Mouse (Mus musculus): Measurements from ENCODE around the gene Trak1.

The Trak1 gene

DNA sequence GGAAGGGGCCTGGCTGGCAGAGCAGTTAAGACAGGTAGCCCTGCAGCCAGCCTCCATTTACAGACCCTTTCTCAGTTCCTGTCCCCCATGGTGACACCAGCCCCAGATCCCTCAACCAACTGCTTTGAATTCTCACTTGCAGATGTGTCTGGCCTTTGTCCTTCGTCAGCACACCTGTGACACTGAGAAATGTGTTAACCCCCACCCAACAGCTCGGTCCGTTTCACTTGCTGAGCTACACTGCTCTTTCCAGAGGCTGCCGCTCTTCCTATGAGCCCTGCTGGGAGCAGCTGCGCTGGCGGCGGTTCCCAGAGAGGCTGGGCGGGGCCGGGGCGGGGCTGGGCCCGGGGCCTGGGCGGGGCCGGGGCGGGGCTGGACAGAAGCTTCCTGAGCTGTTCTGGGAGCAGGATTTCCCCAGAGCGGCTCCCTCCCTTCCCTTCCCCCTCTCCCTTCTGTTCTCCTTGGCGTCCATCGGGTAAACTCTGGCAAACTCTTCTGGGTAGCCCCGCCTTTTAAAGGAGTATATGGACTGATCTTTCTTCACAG is 74.1 kb downstream of the Trak1 start:
- peak; percentile 86 for DNase-seq (ENCODE audit: low read depth, low spot score)

DNA sequence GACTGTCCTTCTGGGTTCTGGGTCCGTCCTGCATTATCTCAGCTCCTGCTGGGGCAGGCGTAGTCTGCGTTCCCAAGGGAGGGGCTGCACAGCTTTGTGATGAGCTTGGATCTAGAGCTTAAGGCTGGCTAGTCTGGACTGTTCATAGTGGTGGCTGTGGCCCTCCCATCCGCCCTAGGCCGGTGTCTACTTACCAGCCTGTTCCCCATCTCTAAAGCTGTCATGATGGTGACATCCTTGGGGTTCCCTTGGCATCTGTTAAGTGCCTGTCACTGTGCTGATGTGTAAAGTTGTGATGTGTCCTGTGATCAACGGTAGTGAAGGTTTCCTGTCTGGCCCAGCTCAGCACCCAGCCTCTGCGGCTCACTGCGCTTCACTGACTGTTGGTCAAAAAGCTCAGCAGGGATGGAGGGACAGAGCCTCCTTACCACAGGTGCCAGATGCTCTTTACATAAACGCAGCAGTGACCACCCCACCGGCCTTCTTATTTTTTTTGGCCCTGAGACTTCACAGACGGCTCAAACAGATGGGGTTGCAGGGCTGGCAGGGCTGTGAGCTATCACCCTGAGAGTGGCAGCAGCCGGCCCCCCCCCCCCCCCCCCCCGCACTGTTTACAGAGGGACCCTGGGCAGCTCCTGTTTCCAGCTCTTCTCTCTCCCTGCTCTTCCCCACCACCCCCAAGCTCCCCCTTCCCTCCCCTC is 74.8 kb downstream of the Trak1 start:
- DNase-seq (ENCODE audit: low read depth, low spot score) = peak; percentile 90

DNA sequence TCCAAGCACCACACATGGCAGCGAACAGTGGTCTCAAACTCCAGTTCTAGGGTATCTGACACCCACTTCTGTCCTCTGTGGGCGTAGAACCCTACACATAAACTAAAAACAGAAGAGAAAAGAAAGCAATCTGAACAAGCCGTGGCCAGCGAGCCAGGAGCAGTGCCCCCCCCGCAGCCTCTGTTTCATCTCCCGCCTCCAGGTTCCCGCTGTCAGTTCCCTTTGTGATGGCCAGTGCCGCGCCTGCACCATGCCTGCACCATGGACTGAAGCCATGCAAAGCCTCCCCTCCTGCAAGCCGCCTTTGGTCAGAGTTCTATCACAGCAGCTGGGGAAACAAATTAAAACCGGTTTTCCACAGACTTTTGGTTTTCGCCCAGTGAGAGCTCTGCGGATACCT is 75.8 kb downstream of the Trak1 start:
- no peak for DNase-seq (ENCODE audit: low read depth, low spot score)

DNA sequence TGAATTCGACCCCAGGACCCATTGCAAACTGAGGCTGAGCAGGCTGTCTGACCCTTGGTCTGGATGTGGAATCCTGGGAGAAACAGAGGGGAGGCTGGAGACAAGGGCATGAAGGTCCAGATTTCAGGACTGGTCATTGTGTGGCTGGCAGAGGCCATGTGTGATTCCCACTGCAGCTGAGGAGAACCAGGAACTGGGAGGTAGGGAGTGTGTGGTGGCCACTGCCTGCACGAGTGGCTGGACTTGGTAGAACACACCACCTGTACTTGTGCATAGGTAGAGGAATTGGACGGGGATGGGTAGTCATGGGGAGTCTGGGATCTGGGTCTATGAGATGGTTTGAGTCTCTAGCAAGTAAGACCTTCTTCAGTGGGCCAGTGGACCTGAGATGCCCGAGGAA is 76.2 kb downstream of the Trak1 start:
- DNase-seq (ENCODE audit: low read depth, low spot score) = no peak

DNA sequence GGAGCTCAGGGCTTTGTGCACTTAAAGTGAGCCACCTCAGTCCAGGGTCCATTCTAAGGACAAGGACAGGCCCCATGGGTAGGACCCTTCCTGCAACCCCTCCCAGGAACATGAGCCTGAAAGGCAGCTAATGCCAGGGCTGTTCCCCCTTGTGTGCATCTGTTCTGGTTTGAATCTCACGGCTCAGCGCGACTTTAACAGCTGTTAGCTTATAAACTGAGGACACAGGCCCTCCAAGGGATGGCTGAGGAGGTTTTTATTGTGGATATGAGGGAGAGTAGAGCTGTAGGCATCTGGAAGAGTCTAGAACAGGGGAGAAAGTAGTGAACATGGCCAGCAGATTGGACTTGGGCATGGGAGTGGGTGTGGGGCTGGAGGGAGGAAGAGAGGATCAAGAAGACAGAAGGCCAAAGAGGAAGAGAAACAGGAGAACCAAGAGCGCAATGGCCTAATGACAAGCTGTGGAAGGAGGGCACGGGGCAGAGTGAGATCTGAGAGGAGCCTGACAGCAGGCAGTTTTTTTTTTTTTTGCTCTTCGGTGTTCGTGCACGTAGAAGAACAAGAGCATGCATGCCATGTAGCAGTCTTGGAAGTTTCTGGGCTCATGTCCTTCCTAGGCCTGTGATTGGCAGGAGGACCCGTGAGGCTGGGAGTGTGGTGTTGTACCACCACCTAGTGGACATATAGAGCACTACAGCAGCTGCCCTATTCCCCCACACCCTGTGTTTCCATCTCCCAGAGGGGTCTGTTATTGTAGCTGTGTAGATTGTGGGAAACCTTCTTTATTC is 77.0 kb downstream of the Trak1 start:
- peak; percentile 80 for DNase-seq (ENCODE audit: low read depth, low spot score)

DNA sequence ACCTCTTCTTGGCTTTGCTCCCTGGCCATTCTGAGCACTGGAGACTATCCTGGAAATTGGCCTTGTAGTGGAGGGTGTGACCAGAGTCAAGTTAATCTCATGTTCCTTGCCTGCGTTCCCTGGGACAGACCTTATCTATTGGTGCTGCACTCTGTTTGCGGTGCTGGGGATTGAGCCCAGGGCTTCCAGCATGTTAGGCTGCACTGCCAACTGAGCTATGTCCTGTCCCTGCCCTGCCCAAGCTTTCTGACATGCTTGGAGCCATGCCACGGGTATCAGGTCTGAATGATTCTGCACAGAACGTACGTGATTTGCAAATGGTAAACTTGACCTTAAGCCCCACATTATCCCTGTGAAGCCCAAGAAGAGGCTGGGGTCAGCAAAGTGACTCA is 77.6 kb downstream of the Trak1 start:
- DNase-seq (ENCODE audit: low read depth, low spot score) = no peak

DNA sequence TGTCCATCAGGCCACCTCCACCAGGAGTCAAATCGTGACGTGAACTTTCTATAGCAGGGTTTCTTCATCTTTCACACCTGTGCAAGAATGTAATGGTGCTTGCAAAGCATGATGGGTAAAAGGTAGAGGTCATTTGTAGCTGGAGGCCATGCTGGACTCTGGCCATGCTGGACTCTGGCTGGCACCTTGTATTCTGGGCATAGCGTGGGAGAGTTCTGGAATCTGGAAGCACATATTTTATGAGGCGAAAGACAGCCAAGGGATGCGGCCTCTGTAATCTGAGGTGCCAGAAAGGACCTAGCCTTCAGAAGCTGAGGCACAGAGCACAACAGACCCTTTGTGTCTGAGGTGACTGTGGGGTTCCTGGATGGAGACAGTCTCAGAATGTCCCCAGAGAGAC is 78.8 kb downstream of the Trak1 start:
- DNase-seq (ENCODE audit: low read depth, low spot score) = no peak

DNA sequence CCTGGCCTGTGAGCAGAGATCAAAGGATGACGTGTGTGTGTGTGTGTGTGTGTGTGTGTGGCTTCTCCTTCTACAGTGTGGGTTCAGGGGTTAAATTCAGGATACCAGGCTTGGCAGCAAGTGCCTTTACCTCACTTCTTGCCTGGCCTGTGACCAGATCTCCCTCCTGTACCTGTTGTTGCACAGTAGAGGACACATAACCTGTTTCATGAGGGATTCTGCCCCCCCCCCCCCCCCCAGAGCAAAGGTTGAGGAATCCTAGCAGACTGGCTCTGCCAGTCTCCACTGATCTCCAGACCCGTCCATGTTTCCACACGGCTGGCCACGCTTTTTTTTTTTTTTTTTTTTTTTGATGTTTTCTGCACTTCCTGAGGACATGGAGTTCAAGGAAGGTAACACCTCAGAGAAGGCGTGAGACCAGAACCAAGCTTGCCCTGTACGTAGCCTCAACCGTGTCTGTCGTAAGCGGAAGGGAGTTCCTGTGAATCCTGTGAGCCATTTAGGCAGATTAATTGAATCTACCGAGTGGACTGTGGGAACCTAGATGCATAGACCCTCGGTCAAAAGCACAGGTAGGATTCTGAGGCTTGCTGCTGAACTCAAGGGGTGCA is 83.1 kb downstream of the Trak1 start:
- no peak for DNase-seq (ENCODE audit: low read depth, low spot score)

DNA sequence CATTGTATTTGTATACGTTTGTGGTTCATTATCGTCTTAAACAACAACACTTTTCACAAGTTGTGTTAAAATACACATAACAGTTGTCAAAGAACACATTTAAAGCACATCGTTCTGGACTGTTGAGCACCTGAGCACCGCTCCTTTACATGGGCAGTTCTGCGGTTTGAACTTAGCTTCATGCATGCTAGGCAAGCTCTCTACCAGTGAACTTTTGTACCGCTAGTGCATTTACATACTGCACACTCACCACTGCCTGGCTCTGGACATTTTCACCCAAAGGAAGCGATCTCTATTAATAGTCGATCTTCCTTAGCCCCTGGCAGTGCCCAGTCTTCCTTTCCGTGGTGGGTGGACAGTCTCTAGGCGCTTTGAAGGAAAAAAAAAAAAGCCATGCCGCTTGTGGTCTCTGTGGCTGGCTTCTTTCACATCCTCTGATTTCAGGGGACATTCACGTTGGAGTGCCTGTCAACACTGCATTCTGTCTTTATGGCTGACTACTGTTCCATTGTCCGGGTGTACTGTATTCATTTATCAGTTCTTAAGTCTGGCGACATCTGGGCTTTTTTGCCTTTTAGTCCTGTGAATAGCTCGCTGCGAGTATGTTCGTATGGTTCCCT is 84.5 kb downstream of the Trak1 start:
- peak; percentile 79 for DNase-seq (ENCODE audit: low read depth, low spot score)

DNA sequence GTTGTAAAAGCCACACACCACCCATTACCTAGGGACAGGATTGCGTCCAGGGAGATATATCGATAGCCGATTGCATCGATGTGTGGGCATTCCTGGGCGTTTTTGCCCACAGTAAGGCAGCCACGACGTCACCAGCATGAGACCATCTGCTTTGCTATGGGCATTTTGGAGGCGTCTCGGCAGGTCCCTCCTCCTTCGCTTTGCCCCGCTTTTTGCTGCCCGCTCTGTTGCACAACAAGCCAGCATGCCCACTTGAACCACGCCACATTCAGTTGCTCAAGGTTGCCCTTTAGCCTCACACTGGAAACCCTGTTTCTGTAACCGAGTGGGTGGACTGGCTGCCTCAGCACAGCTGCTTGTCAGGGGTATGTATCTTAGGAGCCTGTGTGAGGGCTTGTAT is 85.3 kb downstream of the Trak1 start:
- no peak for DNase-seq (ENCODE audit: low read depth, low spot score)

DNA sequence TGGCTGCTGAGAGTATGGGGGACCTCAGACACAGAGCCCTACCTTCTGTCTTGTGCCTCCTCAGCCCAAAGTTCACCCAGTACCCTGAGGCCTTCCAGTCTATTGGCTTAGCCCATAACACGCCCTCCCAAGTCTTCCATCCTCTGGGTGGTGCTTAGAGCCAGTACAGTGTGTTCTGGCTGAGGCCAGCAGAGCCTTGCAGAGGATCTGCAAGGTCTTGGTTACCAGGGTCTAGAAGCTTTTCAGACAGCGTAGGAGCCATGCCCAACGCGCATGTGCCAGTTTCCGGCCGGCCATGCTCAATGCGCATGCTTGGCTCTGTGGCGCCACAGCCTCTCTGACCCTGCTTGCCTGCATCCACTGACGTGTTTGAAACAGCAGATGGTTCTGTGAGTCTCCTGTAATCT is 85.9 kb downstream of the Trak1 start:
- DNase-seq (ENCODE audit: low read depth, low spot score) = no peak

DNA sequence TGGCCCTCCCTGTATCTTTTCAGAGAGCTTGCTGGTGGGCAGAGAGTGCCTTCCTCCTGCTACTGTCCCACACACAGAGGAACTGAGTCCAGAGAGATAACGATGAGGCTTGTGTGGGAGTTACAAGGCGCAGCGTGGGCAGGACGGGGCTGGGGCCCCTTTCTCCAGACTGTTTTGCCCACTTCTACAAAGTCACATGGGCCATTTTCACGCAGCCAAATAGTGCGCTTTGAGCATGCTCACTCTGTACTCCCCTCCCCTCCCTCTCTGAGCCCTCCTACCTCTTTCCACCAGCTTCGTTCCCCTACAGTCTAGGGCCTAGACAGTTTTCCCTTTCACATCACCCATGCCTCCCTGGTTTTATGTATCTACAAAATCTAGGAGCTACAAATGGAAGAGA is 87.3 kb downstream of the Trak1 start:
- no peak for DNase-seq (ENCODE audit: low read depth, low spot score)

DNA sequence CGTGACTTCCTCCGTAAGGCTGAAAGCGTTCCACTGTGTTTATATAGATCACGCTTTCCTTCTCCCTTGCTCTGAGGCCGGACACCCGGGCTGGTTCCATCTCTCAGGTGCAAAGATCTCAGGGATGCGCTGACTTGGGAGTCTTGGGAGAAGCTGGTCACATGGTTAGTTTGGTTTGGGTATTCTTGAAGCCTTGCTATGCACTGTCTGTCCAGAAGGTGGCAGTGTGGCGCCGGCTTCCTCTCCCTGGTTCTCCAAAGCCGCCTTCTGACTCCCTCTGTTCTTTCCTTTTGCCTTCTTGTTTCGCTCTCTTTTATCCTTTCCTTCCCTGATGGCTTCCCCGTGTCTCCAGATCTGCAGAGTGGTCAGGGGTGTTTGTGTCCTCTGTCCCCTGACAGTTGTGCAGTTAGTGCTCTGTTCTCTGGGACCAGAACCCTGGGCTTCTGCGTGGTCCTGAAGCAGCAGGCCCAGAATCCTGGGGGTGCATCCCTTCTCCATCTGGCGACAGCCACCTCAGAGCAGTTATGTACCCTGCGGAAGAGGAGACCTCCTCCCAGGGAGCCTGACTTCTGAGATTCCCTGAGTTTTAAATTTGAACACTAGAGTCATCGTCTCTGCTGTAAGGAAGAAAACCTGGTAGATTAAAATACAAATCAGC is 87.9 kb downstream of the Trak1 start:
- DNase-seq (ENCODE audit: low read depth, low spot score) = peak; percentile 59

DNA sequence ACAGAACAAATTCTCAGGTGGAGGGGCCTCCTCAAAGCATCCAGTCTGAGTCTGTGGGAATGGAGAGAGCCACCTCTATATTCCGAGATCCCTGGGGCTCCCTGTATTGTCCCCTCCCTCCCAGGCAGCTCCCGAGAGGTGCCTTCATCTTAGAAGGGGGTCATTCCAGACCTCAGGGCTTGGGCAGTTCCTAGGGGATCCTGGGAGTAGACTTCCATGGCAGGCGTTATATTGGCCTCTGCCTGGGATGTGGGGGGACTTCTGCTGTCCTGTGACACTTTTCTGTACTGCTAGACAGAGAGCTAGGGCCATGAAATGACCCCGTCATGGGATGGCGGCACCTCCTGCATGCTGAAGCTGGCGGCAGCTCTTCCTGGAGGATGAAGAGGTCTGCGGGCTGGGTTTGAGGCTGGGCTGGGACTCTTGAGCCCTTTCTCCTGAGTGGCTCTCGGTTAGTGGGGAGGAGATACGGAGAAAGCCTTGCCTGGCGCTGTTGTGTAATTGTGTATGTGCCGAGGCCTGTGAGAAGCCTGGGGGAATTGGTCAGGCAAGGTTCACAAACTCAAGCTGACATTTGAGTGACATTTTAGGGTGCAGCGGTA is 88.5 kb downstream of the Trak1 start:
- no peak for DNase-seq (ENCODE audit: low read depth, low spot score)

DNA sequence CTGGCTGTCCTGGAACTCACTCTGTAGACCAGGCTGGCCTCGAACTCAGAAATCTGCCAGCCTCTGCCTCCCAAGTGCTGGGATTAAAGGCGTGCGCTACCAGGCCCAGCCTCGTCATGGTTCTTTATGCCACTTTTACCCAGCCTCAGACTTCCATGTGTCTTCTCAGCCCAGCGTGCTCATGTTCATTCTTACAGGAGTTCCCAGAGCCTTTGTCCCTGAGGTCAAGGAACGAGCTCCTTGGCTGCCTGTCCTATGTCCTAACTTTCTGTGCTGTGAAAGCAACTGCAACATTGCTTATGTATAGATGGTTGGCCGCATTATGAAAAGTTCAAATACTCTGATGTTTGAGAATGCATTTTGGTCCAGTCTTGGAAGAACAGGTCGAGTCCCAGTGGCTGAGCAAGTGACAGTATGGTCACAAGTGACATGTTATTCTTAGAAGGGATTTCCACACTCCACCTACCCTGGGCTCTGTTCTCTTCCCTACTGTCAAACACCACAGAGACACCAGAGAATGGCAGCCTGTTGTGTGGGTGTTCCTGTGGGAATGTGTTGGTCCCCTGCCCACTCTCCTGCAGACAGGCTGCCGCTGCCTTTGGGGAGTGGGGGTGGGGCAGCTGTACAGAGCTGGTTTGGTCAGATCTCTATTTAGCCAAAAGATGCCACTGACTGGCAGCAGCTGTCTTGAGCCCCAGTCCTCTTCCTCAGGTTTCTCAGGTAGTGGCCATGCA is 90.4 kb downstream of the Trak1 start:
- no peak for DNase-seq (ENCODE audit: low read depth, low spot score)

DNA sequence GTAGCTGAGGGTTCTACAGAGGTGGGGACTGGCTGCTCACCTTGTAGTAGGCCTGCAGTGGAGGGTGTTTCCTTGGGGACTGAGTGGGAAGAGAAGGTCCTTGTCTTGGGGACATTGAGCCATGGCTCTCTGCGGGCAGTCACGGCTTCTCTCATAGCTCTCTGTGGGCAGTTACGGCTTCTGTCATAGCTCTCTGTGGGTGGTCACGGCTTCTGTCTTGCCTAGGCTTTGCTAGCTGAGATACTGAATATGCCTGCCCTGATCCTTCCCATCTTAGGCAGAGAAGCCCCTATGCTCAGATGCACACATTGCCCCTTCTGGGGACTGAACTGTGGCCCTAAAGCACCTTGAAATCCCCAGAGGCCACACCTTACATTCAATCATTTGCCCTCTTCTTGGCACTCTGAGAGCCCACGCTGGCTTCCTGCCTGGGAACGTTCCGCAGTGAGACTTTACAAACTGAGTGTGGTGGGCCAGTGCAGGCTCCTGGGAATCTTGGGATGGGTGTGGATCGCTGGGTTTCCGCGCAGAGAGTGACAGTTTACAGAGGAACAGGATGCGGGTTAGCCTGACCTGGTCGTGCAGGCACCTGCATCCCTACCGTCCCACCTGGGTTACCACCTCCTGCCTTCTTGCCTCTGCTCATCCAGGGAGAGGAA is 91.1 kb downstream of the Trak1 start:
- DNase-seq (ENCODE audit: low read depth, low spot score) = no peak

DNA sequence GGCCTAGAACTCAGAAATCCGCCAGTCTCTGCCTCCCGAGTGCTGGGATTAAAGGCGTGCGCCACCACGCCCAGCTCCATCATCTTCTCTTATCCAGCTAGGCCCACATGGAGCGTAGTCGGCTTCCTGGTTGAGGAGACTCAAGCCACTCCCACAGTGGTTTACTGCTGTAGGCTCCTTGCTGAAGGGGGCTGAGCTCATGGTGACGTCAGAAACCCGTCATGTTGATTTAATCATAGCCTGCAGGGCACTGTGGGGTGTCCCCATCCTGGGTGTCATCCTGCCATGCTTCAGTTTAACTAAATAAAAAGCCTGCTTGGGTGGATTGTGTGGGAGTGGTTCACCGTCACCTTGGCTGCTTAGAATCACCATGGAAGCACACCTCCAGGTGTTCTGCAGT is 92.0 kb downstream of the Trak1 start:
- DNase-seq (ENCODE audit: low read depth, low spot score) = no peak

DNA sequence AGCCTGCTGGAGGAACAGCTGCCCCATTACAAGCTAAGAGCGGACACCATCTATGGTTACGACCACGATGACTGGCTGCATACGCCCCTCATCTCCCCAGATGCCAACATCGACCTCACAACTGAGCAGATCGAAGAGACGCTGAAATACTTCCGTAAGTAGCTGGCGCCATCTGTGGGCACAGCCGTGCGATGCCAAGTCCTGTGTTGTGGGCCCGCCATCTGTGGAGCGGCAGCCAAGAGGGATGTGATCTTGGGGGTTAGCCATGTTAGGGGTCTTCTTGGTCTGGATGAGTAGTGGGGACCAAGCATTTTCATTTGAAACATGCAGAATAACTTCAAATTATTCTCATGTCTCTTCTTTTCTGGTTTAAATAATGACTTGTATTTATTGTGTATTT is 94.6 kb downstream of the Trak1 start:
- DNase-seq (ENCODE audit: low read depth, low spot score) = no peak

DNA sequence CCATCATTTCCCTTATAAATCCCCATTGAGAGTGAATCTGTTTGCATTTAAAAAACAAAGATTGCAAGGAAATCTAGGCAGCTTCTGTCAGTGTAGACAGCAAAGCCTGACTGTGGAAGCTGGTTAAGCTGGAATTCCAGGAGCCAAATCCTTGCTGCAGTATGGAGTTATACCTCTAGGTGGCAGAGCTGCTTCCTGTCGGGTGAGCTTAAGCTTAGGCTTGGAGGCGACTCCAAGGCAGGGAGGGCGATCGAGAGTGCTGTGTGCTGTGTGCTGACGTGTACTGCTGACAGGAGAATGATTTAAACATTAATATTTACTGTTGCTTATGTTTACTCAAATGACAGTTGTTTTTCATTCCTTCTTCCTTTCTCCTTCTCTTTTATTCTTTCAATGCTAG is 95.1 kb downstream of the Trak1 start:
- peak; percentile 49 for DNase-seq (ENCODE audit: low read depth, low spot score)

DNA sequence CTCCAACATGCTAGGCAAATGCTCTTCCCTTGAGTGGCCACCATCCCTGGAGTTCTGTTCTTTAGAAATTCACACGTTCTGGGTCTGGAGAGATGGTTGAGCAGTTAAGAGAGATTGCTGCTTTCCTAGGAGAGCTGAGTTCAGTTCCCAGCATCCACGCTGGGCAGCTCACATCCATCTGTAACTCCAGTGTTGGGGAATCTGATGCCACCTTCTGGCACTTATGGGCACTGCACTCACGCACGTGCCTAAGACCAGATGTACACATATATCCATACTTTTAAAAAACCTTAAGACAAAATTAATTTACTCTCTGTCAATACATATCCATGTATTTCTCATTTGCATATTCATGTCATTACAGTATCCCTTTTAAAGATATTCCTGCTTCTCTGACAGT is 95.8 kb downstream of the Trak1 start:
- DNase-seq (ENCODE audit: low read depth, low spot score) = peak; percentile 33

Data from A20 (cell line).